Mouse (Mus musculus): ENCODE data around the gene BC034090. TPM values are rescaled to one million over a fixed set of nuclear protein-coding genes. Genes with fewer than 3 reads are reported as not detected.

Gene BC034090
- polyA plus RNA-seq (2015; fragmentation: Nextera tagmentation; extraction: Ambion mirVana), result 9.1 and 10.9 TPM in 2 replicates

- peak; percentile 82 for ATAC-seq (replicated peaks; ENCODE audit: extremely low read depth, insufficient read depth, low FRiP score)
- H3K4me3 ChIP-seq (ENCODE audit: low read length), result peak within 1 kb of the TSS; percentile 74
- WGBS, result 2% methylated on average over 68 of the region's 85 CpGs
- H3K9ac ChIP-seq (ENCODE audit: low read length), result peak within 1 kb of the TSS; percentile 92
- H3K4me2 ChIP-seq (ENCODE audit: low read depth, low read length), result peak within 1 kb of the TSS; percentile 68
- H3K9me3 ChIP-seq (replicated peaks; ENCODE audit: control insufficient read depth, low read length), result no peaks in the 10 kb centered on the region
- no peaks in the 10 kb centered on the region for H3K27me3 ChIP-seq (ENCODE audit: control insufficient read depth, insufficient read depth, low read length)
- H3K4me1 ChIP-seq (ENCODE audit: control insufficient read depth, insufficient read depth, low read length), result peaks cover 28% of the 10 kb centered on the region
- peaks cover 18% of the 10 kb centered on the region for H3K36me3 ChIP-seq (ENCODE audit: control insufficient read depth, insufficient read depth)
- H3K27ac ChIP-seq (ENCODE audit: low read length), result peak within 1 kb of the TSS; percentile 89
Observed at GRCm38 (mm10) chr1:155243797-155244770, at the start of gene BC034090. Gene BC034090 (minus strand): TSS chr1:155244444.

GRCm38 (mm10) chr1:155293446-155293845 lies 49.2 kb upstream of the BC034090 start:
- Histone ChIP-seq H3K27me3 (ENCODE audit: control insufficient read depth, insufficient read depth, low read length) (no peaks in the 10 kb centered on the region), H3K9ac (ENCODE audit: low read length) (no peak overlapping the region), H3K9me3 (replicated peaks; ENCODE audit: control insufficient read depth, low read length) (no peaks in the 10 kb centered on the region), H3K27ac (ENCODE audit: low read length) (no peak overlapping the region), H3K36me3 (ENCODE audit: control insufficient read depth, insufficient read depth) (peaks cover 14% of the 10 kb centered on the region; the same call in 1 of the 2 replicates), H3K4me2 (ENCODE audit: low read depth, low read length) (no peak overlapping the region), H3K4me3 (ENCODE audit: low read length) (no peak overlapping the region), H3K4me1 (ENCODE audit: control insufficient read depth, insufficient read depth, low read length) (no peaks in the 10 kb centered on the region)
- peak; percentile 28; the same call in 1 of the 2 replicates for ATAC-seq (replicated peaks; ENCODE audit: extremely low read depth, insufficient read depth, low FRiP score)
- WGBS, result 11% methylated on average over 3 of the region's 3 CpGs

- 90% methylated on average over 1 of the region's 1 CpGs for WGBS
- Histone ChIP-seq H3K27me3 (ENCODE audit: control insufficient read depth, insufficient read depth, low read length) (no peaks in the 10 kb centered on the region), H3K27ac (ENCODE audit: low read length) (no peak overlapping the region), H3K9me3 (replicated peaks; ENCODE audit: control insufficient read depth, low read length) (peaks cover 4% of the 10 kb centered on the region), H3K36me3 (ENCODE audit: control insufficient read depth, insufficient read depth) (peaks cover 33% of the 10 kb centered on the region), H3K4me3 (ENCODE audit: low read length) (no peak overlapping the region), H3K4me2 (ENCODE audit: low read depth, low read length) (no peak overlapping the region), H3K9ac (ENCODE audit: low read length) (no peak overlapping the region), H3K4me1 (ENCODE audit: control insufficient read depth, insufficient read depth, low read length) (no peaks in the 10 kb centered on the region)
- ATAC-seq (replicated peaks; ENCODE audit: extremely low read depth, insufficient read depth, low FRiP score), result no peak
Observed at GRCm38 (mm10) chr1:155289411-155289810, 45.2 kb upstream of the BC034090 start.

GRCm38 (mm10) chr1:155288033-155288432 lies 43.8 kb upstream of the BC034090 start:
- no peak overlapping the region for H3K27ac ChIP-seq (ENCODE audit: low read length)
- peaks cover 35% of the 10 kb centered on the region for H3K36me3 ChIP-seq (ENCODE audit: control insufficient read depth, insufficient read depth)
- H3K9ac ChIP-seq (ENCODE audit: low read length), result no peak overlapping the region
- peaks cover 4% of the 10 kb centered on the region for H3K9me3 ChIP-seq (replicated peaks; ENCODE audit: control insufficient read depth, low read length)
- no peaks in the 10 kb centered on the region for H3K27me3 ChIP-seq (ENCODE audit: control insufficient read depth, insufficient read depth, low read length)
- H3K4me3 ChIP-seq (ENCODE audit: low read length), result no peak overlapping the region
- H3K4me1 ChIP-seq (ENCODE audit: control insufficient read depth, insufficient read depth, low read length), result no peaks in the 10 kb centered on the region
- no peak overlapping the region for H3K4me2 ChIP-seq (ENCODE audit: low read depth, low read length)
- ATAC-seq (replicated peaks; ENCODE audit: extremely low read depth, insufficient read depth, low FRiP score), result no peak
- 80% methylated on average over 3 of the region's 3 CpGs for WGBS

- H3K36me3 ChIP-seq (ENCODE audit: control insufficient read depth, insufficient read depth), result peaks cover 26% of the 10 kb centered on the region
- H3K27ac ChIP-seq (ENCODE audit: low read length), result no peak overlapping the region
- WGBS, result 86% methylated on average over 7 of the region's 7 CpGs
- no peak overlapping the region for H3K4me3 ChIP-seq (ENCODE audit: low read length)
- no peaks in the 10 kb centered on the region for H3K27me3 ChIP-seq (ENCODE audit: control insufficient read depth, insufficient read depth, low read length)
- no peak for ATAC-seq (replicated peaks; ENCODE audit: extremely low read depth, insufficient read depth, low FRiP score)
- no peak overlapping the region for H3K4me2 ChIP-seq (ENCODE audit: low read depth, low read length)
- no peaks in the 10 kb centered on the region for H3K4me1 ChIP-seq (ENCODE audit: control insufficient read depth, insufficient read depth, low read length)
- H3K9me3 ChIP-seq (replicated peaks; ENCODE audit: control insufficient read depth, low read length), result peaks cover 4% of the 10 kb centered on the region
- H3K9ac ChIP-seq (ENCODE audit: low read length), result no peak overlapping the region
Observed at GRCm38 (mm10) chr1:155283808-155284207, 39.6 kb upstream of the BC034090 start.

- Histone ChIP-seq H3K4me3 (ENCODE audit: low read length) (no peak overlapping the region), H3K4me1 (ENCODE audit: control insufficient read depth, insufficient read depth, low read length) (peaks cover 3% of the 10 kb centered on the region; the same call in 1 of the 2 replicates), H3K9ac (ENCODE audit: low read length) (no peak overlapping the region; the same call in 1 of the 2 replicates), H3K27me3 (ENCODE audit: control insufficient read depth, insufficient read depth, low read length) (no peaks in the 10 kb centered on the region), H3K36me3 (ENCODE audit: control insufficient read depth, insufficient read depth) (peaks cover 9% of the 10 kb centered on the region), H3K9me3 (replicated peaks; ENCODE audit: control insufficient read depth, low read length) (no peaks in the 10 kb centered on the region), H3K4me2 (ENCODE audit: low read depth, low read length) (no peak overlapping the region), H3K27ac (ENCODE audit: low read length) (no peak overlapping the region)
- WGBS, result 57% methylated on average over 18 of the region's 18 CpGs
- ATAC-seq (replicated peaks; ENCODE audit: extremely low read depth, insufficient read depth, low FRiP score), result peak; percentile 83; the same call in 1 of the 2 replicates
Observed at GRCm38 (mm10) chr1:155281003-155281793, 37.0 kb upstream of the BC034090 start.

GRCm38 (mm10) chr1:155280306-155280705 lies 36.1 kb upstream of the BC034090 start:
- H3K27ac ChIP-seq (ENCODE audit: low read length), result no peak overlapping the region
- H3K9ac ChIP-seq (ENCODE audit: low read length), result no peak overlapping the region
- no peak overlapping the region for H3K4me3 ChIP-seq (ENCODE audit: low read length)
- 74% methylated on average over 10 of the region's 10 CpGs for WGBS
- H3K9me3 ChIP-seq (replicated peaks; ENCODE audit: control insufficient read depth, low read length), result no peaks in the 10 kb centered on the region
- ATAC-seq (replicated peaks; ENCODE audit: extremely low read depth, insufficient read depth, low FRiP score), result no peak
- H3K4me2 ChIP-seq (ENCODE audit: low read depth, low read length), result no peak overlapping the region
- peaks cover 3% of the 10 kb centered on the region; the same call in 1 of the 2 replicates for H3K4me1 ChIP-seq (ENCODE audit: control insufficient read depth, insufficient read depth, low read length)
- H3K27me3 ChIP-seq (ENCODE audit: control insufficient read depth, insufficient read depth, low read length), result no peaks in the 10 kb centered on the region
- H3K36me3 ChIP-seq (ENCODE audit: control insufficient read depth, insufficient read depth), result peaks cover 6% of the 10 kb centered on the region

GRCm38 (mm10) chr1:155276381-155277033 lies 32.3 kb upstream of the BC034090 start:
- H3K4me1 ChIP-seq (ENCODE audit: control insufficient read depth, insufficient read depth, low read length), result peaks cover 3% of the 10 kb centered on the region; the same call in 1 of the 2 replicates
- H3K9me3 ChIP-seq (replicated peaks; ENCODE audit: control insufficient read depth, low read length), result no peaks in the 10 kb centered on the region
- H3K4me2 ChIP-seq (ENCODE audit: low read depth, low read length), result no peak overlapping the region
- no peak for ATAC-seq (replicated peaks; ENCODE audit: extremely low read depth, insufficient read depth, low FRiP score)
- no peak overlapping the region for H3K27ac ChIP-seq (ENCODE audit: low read length)
- no peak overlapping the region for H3K4me3 ChIP-seq (ENCODE audit: low read length)
- 65% methylated on average over 13 of the region's 13 CpGs for WGBS
- no peaks in the 10 kb centered on the region for H3K36me3 ChIP-seq (ENCODE audit: control insufficient read depth, insufficient read depth)
- no peaks in the 10 kb centered on the region for H3K27me3 ChIP-seq (ENCODE audit: control insufficient read depth, insufficient read depth, low read length)
- no peak overlapping the region for H3K9ac ChIP-seq (ENCODE audit: low read length)

Data from heart, embryonic 16.5 days (tissue).